Mouse (Mus musculus) bone marrow, adult 2 months (tissue): ENCODE measurements around the gene Spats2. TPM values are rescaled to one million over a fixed set of nuclear protein-coding genes. Genes with fewer than 3 reads are reported as not detected.
"Not testable (repeated sequence)": the region's sequence is repeated elsewhere in the genome, so short reads cannot be mapped to it uniquely, and the experiment has no call there.

Experiments used
- H3K27ac ChIP-seq: fragments of 200-500 bp; 2 replicates; pipeline ENCODE4 v1.5.1; 2012; ENCODE audit warnings: low read depth, mild to moderate bottlenecking, control low read depth, inconsistent platforms, low read length; ENCODE audit not compliant: control insufficient read depth, poor library complexity, insufficient read depth
- H3K4me1 ChIP-seq: fragments of 200-500 bp; 2 replicates; pipeline ENCODE4 v1.6.1; 2011; ENCODE audit warnings: low read length; ENCODE audit not compliant: control insufficient read depth, insufficient read depth
- H3K4me3 ChIP-seq: fragments of 200-500 bp; replicated peaks from 2 replicates; pipeline ENCODE3; 2011; ENCODE audit warnings: mild to moderate bottlenecking, low read depth, low read length, control low read depth; ENCODE audit not compliant: control insufficient read depth
- CTCF ChIP-seq: fragments of 200-500 bp; IDR thresholded peaks from 2 replicates; pipeline ENCODE4 v1.5.1; 2011; ENCODE audit warnings: low read length, control low read depth; ENCODE audit not compliant: control insufficient read depth, insufficient read depth
- POLR2A ChIP-seq: fragments of 200-500 bp; IDR thresholded peaks from 2 replicates; pipeline ENCODE4 v1.6.1; 2011; ENCODE audit warnings: low read depth, mild to moderate bottlenecking, control low read depth, low read length, borderline replicate concordance; ENCODE audit not compliant: control insufficient read depth
- WGBS: fragments of 180-500 bp; shearing (Covaris S2); methylation state at CpG from one replicate; pipeline ENCODE4 v1.1.7; 2018; 5-methylcytosine and 5-hydroxymethylcytosine counted together
- polyA plus RNA-seq: library from polyadenylated mRNA; stranded (reverse); fragments of >200 nt; gene quantifications from 2 replicates; pipeline ENCODE4 v1.2.4, GENCODE M21; 2011; ENCODE audit warnings: low replicate concordance; ENCODE audit not compliant: missing spikeins, insufficient read depth, insufficient read length

Spats2 gene
- polyA plus RNA-seq, 1 experiment, result 2.5 TPM

GRCm38 (mm10) chr15:99150516-99150915, 24.8 kb downstream of the Spats2 start:
- 88% methylated on average over 7 of the region's 7 CpGs for WGBS
- H3K27ac ChIP-seq, result no peak overlapping the region
- no peak overlapping the region for H3K4me3 ChIP-seq
- no peaks in the 10 kb centered on the region; the same call in 1 of the 2 replicates for H3K4me1 ChIP-seq
- TF ChIP-seq POLR2A, result no peak
- TF ChIP-seq CTCF, result no peak

- Histone ChIP-seq H3K4me3 (no peak overlapping the region), H3K27ac (no peak overlapping the region), H3K4me1 (no peaks in the 10 kb centered on the region; the same call in 1 of the 2 replicates)
- WGBS, result 83% methylated on average over 8 of the region's 8 CpGs
- no peak for TF ChIP-seq CTCF
- TF ChIP-seq POLR2A, result no peak
Measured at GRCm38 (mm10) chr15:99151324-99151723, 25.6 kb downstream of the Spats2 start.

DNA sequence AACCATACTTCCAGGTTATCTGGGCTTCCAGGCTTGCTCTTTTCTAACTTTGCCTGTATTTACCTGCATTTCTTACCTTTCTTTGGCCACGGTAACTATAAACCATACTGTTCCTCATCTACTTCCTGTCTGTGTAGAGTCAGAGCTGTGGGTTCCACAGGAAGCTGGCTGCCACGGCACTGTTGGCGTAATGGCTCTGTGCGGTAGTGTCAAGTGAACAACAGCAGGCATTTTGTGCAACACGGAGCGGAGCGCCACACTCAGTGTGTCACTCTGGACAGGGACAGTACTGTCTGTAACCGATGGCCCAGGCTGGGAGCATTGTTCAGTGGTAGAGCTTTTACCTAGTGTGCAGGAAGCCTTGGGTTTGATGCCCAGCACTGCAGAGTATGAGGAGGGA, 27.8 kb downstream of the Spats2 start:
- no peak overlapping the region; the same call in 1 of the 2 replicates for H3K27ac ChIP-seq
- H3K4me1 ChIP-seq, result no peaks in the 10 kb centered on the region; the same call in 1 of the 2 replicates
- TF ChIP-seq CTCF, result no peak
- TF ChIP-seq POLR2A, result no peak
- WGBS, result 81% methylated on average over 8 of the region's 8 CpGs
- H3K4me3 ChIP-seq, result no peak overlapping the region

DNA sequence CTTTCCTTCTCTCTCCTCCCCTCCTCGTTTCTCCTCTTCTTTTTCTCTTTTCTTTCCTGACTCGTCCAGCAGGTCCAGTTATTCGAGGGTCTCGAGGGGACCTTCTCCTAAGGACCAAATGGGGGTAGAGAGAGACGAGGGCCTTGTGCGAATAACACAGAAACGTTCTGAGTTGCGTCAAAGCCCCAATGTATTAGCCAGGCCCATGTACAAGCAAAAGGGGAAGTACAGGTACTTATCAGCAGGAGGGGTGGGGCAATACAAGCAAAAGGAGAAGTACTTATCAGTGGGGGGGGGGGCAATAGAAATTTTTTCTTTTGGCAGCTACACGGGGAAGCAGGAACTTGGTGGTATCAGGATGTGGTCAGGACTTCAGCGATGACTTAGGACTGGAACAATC, 28.8 kb downstream of the Spats2 start:
- not testable (repeated sequence) for H3K27ac ChIP-seq, H3K4me1 ChIP-seq, H3K4me3 ChIP-seq
- 64% methylated on average over 10 of the region's 10 CpGs for WGBS

DNA sequence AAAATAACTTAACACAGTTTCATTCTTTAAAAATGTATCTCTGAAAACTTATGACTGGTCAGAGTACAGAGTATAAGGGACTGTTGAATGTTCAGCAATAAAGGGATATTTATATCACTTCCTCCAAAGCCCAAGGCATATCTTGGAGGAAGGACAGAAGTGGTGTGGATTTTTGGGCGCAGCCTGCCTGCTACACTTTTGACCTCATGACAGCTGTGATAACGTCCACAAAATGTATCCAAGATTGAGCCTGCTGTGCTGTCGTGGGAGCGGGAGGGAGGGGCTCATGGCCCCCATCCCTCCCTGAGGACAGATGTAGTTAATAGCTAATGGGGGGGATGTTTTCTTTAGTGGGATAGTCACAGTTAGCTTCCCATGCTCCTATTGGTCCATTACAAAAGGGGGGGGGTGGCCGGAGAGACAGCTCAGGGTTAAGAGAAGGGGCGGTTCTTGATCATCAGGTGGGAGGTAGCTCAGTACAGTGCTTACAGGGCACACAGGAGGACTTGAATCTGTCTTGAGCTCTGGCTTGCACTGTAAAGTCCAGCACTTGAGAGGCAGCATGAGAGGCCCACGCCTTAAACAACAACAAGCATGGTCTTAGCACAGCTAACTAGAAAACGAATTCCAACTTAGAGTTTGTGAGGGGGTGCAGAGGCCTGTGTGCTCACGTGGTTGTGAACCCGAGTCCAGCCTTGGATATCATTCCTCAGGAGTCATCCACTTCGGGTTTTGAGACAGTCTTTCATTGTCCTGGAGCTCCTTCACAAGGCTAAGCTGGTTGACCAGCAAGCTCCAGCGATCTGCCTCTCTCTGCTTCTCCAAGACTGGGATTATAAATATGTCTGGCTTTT, 38.0 kb downstream of the Spats2 start:
- no peak overlapping the region for H3K27ac ChIP-seq
- 79% methylated on average over 12 of the region's 12 CpGs for whole genome bisulfite sequencing
- H3K4me3 ChIP-seq, result no peak overlapping the region
- H3K4me1 ChIP-seq, result no peaks in the 10 kb centered on the region
- TF ChIP-seq CTCF, result no peak
- TF ChIP-seq POLR2A, result no peak

- Histone ChIP-seq H3K4me1 (no peaks in the 10 kb centered on the region), H3K27ac (no peak overlapping the region), H3K4me3 (no peak overlapping the region)
- 80% methylated on average over 6 of the region's 6 CpGs for WGBS
- TF ChIP-seq CTCF (no peak), POLR2A (no peak)
Measured at GRCm38 (mm10) chr15:99172131-99172530, 46.4 kb downstream of the Spats2 start.

GRCm38 (mm10) chr15:99179639-99180038, 53.9 kb downstream of the Spats2 start:
- WGBS, result 71% methylated on average over 2 of the region's 2 CpGs
- H3K4me3 ChIP-seq, result no peak overlapping the region
- TF ChIP-seq POLR2A, result no peak
- TF ChIP-seq CTCF, result no peak
- no peaks in the 10 kb centered on the region for H3K4me1 ChIP-seq
- no peak overlapping the region for H3K27ac ChIP-seq

- Histone ChIP-seq H3K4me3 (no peak overlapping the region), H3K27ac (no peak overlapping the region), H3K4me1 (no peaks in the 10 kb centered on the region)
- 78% methylated on average over 9 of the region's 9 CpGs for whole genome bisulfite sequencing
- TF ChIP-seq CTCF (no peak), POLR2A (no peak)
Measured at GRCm38 (mm10) chr15:99184217-99184914, 58.6 kb downstream of the Spats2 start.

GRCm38 (mm10) chr15:99194358-99194757, 68.6 kb downstream of the Spats2 start:
- Histone ChIP-seq H3K4me3 (no peak overlapping the region), H3K4me1 (no peaks in the 10 kb centered on the region), H3K27ac (no peak overlapping the region)
- WGBS, result 81% methylated on average over 10 of the region's 10 CpGs
- TF ChIP-seq CTCF (no peak), POLR2A (no peak)
